Mouse (Mus musculus) left cerebral cortex, adult 11 months (tissue): ENCODE results near the gene Acad10.
A peak's percentile ranks its signal among the peaks of the same experiment; 100 is the strongest.

Source experiments
- DNase-seq: peaks from one replicate; pipeline ENCODE4 v3.0.0; 2022; ENCODE audit warnings: low spot score

The Acad10 gene

DNA sequence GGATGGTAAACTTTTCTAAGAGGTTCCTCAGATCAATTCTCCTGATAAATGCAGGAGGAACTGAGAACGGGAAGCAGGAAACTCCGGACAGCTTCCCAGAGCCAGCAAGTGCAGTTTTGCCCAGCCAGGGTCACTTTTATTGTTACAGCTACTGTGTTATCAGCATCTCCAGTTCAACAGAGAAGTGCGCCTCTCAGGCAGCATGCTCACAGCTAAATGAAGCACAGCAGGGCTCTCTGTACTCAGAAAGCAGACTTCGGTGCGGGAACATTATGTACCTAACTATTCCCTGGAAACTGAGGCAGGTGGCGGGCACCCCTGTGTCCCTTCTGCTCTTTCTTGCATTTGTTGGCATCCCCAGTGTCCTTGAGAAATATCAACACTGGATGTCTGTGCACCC is 64.1 kb downstream of the Acad10 start:
- DNase-seq: no peak

GRCm38 (mm10) chr5:121595758-121596157 is 64.6 kb downstream of the Acad10 start:
- DNase-seq: no peak

DNA sequence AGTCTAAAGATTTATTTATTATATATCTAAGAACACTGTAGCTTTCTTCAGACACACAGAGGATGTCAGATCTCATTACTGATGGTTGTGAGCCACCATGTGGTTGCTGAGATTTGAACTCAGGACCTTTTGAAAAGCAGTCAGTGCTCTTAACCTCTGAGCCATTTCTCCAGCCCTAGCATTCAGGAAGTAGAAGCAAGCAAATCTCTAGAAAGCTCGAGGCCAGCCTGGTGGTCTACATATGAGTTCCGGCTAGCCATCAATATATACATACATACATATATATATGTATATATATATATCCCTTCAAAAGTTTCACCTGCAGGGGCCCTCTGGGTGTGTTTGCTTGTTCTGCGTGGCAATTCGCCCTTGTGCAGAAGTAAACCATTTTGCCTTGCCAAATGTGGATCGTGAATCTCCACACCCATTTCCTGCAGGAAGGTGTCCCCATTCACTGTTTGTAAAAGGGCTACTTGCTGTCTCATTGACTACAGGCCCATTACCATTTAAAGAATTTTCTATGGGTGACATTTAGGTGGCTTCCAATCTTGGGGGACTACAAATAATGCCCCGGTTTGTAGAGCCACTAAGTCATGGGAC is 65.5 kb downstream of the Acad10 start:
- no peak for DNase-seq

DNA sequence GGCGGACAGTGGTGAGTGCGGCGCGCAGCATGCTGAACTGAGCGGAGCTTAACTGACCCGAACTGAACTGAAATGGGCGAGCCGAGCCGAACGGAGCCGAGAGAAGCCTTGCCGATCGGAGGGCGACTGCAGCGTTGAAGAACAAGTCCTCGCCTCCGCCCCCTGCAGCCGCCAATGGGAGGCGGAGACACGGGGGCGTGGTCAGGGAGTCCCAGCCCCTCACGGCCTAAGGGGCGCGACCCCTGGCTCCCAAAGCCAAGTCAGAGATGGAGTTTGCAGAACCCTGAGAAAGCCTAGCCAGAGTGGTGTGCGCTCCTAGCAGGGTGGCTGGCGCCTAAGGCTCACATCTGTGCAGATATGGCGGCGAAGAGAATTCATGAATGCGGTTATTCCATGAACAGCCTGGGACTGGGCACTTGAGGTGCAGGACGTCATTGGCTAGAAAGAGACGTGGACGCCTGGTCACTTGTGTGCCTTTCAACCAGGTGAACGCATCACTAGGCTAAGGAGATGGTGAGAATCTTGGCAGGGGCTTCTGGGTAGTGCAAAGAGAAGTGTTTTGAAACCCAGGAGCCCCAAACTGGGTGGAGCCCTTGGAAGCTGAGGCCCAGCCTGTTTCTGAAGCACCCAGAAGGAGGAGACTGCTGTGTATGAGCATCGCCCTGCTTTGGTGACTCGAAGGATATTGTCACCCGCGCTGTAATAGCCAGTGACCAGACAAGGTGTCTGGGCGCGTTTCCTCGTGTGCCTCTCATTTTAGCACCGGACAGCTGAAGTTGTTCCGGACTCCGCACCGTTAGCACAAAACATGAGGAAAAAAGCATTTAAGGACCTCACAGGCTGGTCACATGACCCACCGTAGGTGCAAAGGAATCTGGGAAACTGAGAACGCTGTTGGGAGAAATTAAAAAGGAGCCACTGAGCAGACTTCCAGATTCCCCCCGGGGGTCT is 66.6 kb downstream of the Acad10 start, which contains the start of gene Aldh2:
Aldh2 (minus strand) TSS at position 374 of the 951 bp plus-strand sequence.
- peak; percentile 60 for DNase-seq

DNA sequence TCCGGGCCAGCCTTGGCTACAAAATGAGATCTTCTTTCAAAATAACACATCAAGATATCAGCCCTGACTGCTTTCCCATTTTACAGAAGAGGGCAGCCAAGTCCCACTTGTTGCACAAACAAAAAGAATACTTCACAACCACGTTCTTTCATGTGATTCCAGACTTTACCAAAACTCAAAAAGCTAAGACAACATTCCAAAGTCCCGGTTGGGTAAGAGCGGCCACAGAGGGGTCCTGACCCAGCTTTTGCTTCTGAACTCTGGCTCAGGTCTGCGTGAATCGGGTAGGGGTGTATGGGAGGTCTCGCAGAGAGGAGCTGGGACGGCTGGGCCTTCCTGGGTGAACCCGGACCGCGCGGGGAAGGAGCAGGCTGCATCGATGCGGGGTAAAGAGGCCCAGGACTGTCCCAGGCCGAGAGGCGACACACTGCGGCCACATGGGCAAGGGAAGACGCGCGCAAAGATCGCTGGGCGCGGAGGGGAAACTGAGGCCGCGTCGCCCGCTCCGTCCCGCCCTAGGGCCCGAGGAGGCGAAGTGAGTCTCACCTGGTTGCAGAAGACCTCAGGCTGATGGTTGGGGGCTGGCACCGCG is 67.4 kb downstream of the Acad10 start:
- DNase-seq: no peak

DNA sequence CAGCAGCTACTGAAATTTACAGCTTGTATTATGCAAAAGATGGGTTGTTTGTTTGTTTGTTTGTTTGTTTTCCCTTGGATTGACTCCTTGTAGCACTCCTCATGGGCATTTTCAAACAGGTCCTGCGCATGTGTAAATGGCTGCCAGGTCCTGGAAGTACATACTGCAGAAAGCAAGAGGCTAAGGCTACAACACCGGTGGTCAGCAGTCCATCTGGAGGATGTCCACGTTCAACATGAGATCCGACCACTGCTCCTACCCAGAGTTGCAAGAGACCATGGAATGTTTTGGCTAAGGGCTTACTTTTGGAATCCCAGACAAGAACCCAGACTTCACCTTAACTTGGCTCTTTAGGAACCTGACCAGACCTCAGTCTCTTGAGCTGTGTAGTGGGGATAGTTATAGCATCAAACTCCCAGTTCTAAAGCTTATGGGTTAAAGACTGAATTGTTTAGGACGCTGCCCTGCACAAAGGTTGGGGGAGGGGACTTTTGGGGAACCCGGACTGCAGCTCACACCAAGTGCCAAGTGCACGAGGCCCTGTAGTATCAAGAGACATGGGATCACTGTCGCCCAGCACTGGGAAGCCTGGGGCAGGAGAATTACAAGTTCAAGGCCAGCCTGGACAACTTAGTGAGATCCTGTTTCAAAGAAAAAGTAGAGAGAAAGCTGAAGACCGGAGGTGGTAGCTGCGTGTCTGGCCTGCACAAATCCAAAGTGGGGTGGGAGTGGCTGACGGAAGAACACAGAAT is 68.1 kb downstream of the Acad10 start:
- no peak for DNase-seq

DNA sequence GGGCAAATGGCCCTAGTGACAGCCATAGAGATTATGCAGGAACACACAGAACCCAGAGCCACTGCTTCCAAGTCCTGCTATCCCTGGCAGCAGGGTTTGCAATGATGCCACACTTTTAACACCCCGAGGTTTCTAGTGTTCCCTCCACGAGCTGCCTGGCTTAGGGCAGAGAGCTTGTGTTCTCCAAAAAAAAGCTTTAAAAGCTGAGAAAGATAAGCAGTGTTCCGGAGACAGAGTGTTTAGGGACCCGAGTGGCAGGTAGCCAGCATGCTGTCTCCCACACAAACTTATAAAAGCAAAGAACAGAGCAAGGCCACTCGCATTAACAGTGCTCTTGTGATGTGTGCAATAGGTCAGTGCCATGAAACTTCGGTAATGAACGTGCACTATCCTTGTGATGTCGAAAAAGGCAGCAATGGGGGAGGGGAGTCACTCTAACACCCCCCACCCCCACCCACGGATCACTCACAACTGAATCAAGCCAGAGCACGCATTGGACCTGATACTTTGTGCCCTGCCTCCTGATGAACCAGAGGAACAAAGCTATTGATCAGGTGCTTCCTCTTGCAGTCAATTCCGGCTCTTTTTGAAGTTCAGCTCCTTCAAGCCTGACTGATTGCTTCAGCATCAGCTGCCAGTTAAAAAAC is 68.8 kb downstream of the Acad10 start:
- peak; percentile 12 for DNase-seq

GRCm38 (mm10) chr5:121589928-121590327 is 70.4 kb downstream of the Acad10 start:
- DNase-seq: no peak

DNA sequence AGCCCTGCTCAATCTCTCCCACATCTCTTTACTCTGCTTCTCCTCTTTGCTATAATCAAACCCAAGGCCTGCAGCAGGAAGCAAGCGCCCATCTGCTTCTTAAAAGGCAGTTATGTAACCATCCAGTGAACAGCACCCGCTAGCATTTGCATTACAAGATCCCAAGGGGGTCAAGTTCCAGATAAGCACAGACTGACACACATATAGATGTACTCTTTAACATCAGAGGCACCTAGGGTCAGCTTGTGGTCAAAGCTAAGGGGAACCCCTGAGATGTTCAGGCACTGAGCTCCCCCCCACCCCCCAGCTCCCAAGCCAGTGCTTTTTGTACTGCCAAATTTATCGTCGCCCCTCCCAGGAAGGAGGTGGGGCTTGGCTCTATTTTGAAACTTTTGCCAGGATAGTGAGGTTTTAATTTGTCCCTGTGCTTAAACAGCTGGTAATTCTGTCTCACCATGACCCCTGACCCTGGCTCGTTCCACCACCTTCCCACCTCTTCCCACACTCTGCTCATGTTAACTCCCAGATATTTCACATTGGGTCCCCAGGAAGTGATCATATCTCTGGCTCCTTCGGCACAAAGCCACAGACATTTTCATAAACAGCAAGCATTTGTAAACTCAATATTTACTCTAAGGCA is 73.8 kb downstream of the Acad10 start:
- peak; percentile 67 for DNase-seq

DNA sequence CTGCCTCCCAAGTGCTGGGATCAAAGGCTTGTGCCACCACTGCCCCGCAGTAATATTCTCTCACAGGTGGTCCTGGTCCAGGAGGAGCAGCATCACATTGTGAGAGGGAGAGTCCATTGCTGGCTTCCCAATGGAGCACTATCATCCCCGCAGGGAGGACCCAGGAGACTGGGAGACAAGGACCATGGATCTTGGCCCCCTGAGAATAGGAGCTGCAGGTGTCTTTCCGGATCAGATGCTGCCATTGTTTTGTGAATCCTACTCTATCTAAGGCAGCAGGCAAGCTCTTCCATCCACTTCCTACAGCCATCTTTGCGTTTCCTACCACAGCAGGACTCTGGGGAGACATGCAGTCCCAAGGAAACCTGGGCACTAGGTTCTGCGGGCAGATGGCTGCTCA is 74.6 kb downstream of the Acad10 start:
- DNase-seq: no peak

DNA sequence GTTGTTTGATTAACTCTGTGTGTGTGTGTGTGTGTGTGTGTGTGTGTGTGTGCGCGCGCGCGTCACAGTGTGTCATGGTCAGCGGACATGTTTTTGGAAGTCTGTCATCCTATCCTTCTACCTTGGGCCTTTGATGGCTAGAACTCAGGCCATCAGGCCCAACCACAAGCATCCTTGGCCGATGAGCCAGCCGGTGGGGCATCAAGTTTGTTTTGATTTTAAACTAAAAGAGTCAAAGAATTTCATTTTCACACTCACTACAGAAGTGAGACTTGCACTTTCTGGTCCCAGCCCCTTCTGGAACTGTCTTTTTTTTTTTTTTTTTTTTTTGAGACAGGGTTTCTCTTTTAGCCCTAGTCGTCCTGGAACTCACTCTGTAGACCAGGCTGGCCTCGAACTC is 75.3 kb downstream of the Acad10 start:
- DNase-seq: no peak

- DNase-seq: peak; percentile 55
Measured at GRCm38 (mm10) chr5:121583765-121584501, 76.4 kb downstream of the Acad10 start.

DNA sequence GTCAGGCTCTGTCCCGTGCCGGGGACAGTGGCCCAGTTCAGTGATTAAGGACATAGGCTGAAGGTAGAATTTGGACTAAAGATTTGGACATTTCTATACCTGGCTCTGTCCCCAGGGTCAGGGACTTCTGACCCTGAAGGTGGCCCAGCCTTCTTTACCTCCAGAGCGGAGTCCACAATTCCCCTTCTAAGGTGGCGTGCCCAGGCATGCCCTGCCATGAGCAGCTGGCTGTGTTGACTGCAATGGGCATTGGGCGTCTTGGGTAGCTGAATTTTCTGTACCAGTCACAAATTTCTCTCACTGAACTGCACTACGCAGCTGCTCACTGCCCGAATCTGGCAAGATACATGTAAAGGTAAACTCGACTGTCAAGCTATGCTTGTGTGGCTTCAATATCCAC is 78.4 kb downstream of the Acad10 start:
- DNase-seq: no peak

DNA sequence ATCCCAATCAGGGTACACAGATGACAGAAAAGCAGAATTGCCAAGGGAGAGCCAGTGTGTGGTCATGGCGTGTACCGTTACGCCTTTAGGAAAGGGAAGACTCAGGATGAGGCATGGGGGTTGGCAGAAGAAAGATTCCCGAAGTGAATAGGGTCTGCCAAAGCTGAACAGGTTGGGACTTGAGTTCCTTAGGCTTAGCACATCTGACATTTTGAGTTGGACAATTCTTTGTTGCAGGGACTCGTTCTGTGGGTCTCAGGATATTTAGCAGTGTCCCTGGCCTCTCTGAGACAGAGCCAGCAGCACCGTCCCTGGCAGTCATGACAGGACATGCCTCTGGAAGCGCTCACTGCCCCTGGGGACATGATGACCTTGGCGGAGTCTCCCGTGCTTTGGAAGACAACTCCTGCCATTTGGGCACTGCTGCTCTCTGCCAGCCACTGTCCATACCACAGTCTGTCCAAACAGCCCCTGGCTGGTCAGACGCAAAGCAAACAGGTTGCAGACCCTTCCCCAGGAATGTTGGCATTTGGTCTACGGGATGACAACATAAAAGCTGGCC is 83.3 kb downstream of the Acad10 start:
- DNase-seq: no peak

GRCm38 (mm10) chr5:121575867-121576266 is 84.4 kb downstream of the Acad10 start:
- no peak for DNase-seq

- DNase-seq: no peak
Measured at GRCm38 (mm10) chr5:121574145-121574544, 86.2 kb downstream of the Acad10 start.
